Mouse (Mus musculus): ENCODE results near the gene Zbtb20. TPM values are rescaled to one million over a fixed set of nuclear protein-coding genes. Genes with fewer than 3 reads are reported as not detected.

Gene Zbtb20
- total RNA-seq, 2 experiments from 2014 or later: 167 to 189 TPM

DNA sequence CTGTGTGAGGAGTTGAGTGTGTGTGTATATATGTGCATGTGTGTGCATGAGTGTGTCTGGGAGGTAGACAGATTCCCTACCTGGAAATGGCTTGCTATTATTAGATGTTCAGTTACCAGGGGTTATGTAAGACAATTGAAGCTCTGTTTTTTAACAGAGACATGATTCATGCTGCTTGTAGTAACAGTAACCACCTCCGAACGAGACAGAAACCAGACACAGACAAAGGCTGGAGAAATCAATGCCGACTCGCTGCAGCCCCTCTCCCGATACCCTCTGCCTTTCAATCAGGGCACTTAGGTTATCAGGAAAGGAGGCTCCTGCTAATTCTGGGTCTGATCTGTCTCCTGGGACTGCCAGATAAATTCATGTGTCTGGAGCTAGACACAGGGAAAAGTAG is 681.7 kb downstream of the Zbtb20 start:
- no peak for DNase-seq (ENCODE audit: low spot score)

DNA sequence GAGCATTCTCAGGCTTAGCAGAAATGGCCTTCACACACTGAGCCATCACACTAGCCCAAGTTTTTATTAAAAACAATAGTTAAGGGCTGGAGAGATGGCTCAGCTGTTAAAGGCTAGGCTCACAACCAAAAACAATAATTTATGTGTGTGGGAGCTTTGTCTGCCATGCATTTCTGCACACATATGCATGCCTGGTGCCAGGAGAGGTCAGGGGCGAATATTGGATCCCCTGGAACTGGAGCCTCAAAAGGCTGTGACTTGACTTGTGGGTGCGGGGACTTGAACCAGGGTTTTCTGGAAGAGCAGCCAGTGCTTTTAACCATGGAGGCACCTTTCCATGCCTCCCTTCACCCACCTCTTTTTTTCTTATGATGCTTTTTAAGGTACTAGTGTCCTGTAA is 685.6 kb downstream of the Zbtb20 start:
- intact Hi-C loops (cut with DNase I): no loop called here
- no peak for DNase-seq (ENCODE audit: low spot score)

More for the DNA sequence above, 681.7 kb downstream of the Zbtb20 start:
- intact Hi-C loops (cut with DNase I): no loop called here

DNA sequence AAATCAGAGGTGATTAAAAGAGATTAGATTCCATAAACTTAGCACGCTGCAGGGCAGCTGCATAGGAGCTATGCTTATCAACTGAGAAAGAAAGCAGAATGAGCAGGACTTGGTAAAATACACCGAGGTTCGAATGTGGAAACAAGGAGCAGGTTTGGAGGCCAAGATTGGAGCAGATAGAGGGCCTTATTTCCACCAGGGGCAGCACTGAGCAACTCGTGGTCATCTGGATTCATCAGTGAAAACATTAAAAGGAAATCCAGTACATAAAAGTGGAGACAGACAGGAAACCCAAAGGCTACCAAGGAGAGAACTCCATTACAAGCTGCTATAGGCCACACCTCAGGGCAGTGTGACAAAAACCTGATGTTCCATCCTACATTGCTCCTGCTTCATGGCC is 686.3 kb downstream of the Zbtb20 start:
- intact Hi-C loops (cut with DNase I): no loop called here
- no peak for DNase-seq (ENCODE audit: low spot score)

DNA sequence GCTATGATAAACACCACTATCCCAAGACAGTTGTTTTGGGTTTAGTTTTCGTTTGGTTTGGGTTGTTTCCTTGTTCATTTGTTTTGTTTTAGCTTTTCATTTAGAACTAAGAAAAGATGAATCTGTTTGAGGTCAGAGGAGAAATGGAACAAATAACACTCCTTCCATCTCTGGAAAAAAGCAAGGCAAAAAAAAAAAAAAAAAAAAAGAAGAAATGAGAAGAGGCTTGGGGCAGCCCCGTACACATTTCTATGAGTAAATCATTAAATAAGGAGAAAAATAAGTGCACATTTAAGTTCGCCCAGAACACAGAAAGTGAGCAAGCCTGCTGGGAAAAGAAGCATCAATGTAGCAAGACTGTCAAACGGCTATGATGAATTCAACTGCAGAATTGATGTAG is 690.2 kb downstream of the Zbtb20 start:
- intact Hi-C loops (cut with DNase I): no loop called here
- no peak for DNase-seq (ENCODE audit: low spot score)

DNA sequence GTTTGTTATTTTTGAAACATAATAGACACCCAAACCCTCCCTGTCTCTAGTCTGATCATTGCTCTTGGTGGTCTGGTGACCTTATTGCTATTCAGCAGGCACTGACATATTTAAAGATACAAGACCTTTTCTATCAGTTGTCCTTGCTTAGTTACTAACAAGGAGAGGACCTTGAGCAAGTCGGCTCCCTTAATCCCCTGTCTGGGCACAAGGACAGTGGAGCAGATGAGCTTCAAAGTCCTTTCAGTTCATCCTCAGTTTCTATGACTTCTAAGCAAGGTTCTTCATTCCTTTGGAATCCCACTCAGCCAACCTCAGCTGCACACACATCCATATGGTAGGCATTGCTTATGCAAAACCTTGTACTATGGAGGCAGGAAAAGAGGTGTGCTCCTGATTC is 690.8 kb downstream of the Zbtb20 start:
- intact Hi-C loops (cut with DNase I): no loop called here
- DNase-seq (ENCODE audit: low spot score): no peak

DNA sequence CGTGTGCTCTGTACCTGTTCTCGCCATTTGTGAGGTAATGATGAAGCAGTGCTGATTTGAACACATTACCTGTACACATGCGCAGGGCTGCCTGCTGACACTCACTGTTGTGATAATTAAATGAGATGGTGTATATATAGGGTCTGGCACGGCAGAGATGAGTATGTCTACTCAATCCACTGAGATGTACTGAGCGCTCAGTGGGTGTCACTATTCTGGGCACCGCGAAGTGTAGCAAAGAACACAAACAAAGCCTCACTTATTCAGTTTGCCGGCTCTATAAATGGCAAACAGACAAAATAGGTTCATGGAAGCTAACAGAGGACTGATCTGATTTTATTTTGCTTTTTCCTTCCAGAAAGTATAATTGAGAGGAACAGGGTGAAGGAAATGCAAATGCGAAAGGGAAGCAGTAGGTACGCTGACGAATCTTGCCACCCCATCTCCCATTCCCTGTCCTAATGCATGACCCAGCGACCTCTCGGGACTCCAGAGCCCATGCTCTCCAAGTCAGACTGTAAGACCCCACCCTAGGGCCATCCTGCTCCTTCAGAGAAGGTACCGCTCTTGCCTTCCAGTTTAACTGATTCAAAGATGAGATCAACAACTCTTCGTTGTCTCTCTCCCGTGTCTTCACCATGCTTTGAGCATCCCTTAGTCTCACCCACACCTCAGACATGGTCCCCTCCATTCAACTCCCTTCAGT is 695.8 kb downstream of the Zbtb20 start:
- no peak for DNase-seq (ENCODE audit: low spot score)
- intact Hi-C loops (cut with DNase I): loop anchor here (5.0 to 10.0 kb wide), 3 partner anchors 69 to 657 kb away; no protein-coding TSS in a partner anchor

DNA sequence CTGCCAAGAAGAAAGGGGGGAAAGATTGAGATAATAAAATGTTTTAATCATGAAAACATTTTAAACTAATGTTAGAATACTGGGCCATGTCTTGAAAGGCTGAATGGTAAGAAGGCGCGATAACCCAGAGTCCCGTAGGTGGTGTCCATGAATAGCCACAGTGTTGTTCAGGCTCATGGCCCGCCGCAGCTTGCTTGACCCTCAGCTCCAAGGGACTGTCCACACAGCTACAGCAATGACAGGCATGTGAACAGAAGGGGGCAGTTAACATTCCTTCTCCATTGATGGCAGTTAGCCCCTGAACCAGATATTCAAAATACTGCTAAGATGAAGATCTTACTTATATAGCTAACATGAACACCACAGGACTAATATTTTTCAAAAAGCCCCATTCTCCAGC is 696.5 kb downstream of the Zbtb20 start:
- DNase-seq (ENCODE audit: low spot score): no peak
- intact Hi-C loops (cut with DNase I): loop anchor here (5.0 to 10.0 kb wide), 3 partner anchors 70 to 657 kb away; no protein-coding TSS in a partner anchor

DNA sequence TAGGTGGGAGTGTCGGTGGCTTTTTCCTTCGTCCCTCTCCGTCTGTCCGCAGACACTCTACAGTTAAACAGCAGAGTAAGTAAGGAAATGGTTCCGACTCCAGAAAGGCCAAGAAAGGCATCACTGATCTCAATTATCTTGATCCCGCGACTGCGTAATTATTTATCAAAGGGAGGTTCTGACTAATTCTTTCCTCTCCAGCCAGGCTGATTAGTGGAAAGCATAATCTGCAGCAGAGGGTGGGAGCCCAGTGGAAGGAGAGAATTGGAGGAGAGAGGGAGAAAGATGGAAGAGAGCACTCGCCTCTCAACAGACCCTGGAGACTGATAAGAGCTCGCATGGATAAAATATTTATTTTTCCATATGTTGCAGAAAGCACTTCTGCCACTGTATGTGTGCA is 697.1 kb downstream of the Zbtb20 start:
- DNase-seq (ENCODE audit: low spot score): no peak
- intact Hi-C loops (cut with DNase I): loop anchor here (5.0 to 10.0 kb wide), 3 partner anchors 70 to 658 kb away; no protein-coding TSS in a partner anchor

DNA sequence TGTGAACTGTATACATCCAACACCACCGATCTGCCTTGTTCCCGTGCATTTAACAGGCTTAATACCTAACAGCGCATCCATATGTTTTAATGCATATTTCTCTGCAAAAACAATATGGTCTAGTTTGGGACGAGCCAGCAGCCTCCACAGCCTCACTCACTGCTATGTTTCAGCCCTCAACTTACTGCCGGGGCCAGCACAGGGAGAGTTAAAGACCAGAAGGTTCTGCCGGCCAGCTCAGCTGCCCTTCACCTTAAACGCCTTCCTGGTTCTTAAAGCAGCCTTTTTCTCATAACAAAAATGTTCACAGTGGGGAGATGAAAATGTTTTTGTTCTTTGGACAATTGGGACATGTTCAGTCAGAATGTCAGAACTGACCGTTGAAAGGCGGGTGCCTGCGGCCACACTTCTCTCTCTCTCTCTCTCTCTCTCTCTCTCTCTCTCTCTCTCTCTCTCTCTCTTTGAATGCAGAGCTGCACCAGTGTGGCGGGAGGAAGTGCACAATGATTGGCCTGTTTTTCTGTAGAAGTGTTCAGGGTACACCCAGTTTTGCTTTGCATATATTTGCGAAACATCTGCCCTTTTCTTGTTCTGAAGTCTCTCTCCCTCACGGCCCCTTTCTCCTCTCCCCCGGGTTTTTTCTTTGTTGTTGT is 697.6 kb downstream of the Zbtb20 start:
- no peak for DNase-seq (ENCODE audit: low spot score)
- intact Hi-C loops (cut with DNase I): loop anchor here (5.0 to 10.0 kb wide), 3 partner anchors 71 to 659 kb away; no protein-coding TSS in a partner anchor

DNA sequence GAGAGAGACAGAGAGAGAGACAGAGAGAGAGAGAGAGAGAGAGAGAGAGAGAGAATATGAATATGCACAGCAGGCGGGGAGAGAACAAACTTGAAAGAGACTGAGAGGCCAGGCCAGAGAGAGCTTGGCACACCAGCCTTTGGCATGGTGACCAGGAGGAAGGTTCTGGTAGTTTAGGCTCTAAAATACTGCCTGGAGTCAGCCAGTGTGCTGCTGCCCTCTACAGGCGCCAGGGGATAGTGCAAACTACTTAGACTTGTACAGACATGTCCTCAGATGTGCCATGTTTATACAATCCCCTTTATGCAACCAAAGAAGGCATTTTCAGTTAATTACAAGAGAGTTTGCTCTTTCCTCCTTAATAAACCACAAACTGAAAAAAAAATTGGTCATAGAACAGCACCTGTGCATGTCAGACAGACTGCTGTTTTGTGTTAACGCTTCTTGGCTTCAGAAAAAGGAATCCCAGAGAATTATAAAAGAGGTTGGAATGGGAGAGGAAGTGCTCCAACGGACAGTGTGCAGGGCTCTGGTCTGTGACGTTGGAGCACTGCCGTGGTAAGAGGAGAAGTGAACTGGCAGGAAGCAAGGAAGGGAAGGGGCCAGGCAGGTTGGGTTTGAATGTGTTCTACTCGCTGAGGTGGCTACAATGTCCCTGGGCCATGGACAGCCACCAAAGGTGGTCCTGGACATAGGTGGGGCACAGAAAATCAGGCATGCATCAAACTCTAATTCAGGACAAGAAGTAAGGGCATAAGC is 698.5 kb downstream of the Zbtb20 start:
- peak; percentile 88 for DNase-seq (ENCODE audit: low spot score)
- intact Hi-C loops (cut with DNase I): loop anchor here (5.0 to 10.0 kb wide), 3 partner anchors 72 to 659 kb away; no protein-coding TSS in a partner anchor

DNA sequence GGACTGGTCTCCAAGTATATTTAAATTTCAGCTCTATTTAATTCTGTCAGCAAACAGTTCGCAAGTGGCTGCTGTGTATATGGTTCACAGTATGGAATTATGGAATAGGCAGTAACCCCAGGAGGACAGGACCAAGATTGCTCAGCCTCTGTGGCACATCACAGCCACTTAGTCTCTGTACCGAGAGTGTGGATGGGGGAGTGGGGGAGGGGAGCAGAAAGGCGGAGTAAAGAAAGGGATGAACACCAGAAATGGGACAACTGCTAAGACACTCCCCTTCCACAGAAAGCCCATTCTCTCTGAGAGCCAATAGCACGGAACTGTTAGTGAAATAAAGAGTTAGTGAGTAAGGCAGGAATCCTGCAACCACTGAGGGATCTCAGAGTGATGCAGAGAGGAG is 699.4 kb downstream of the Zbtb20 start:
- no peak for DNase-seq (ENCODE audit: low spot score)
- intact Hi-C loops (cut with DNase I): loop anchor here (5.0 to 10.0 kb wide), 3 partner anchors 33 to 660 kb away; no protein-coding TSS in a partner anchor

DNA sequence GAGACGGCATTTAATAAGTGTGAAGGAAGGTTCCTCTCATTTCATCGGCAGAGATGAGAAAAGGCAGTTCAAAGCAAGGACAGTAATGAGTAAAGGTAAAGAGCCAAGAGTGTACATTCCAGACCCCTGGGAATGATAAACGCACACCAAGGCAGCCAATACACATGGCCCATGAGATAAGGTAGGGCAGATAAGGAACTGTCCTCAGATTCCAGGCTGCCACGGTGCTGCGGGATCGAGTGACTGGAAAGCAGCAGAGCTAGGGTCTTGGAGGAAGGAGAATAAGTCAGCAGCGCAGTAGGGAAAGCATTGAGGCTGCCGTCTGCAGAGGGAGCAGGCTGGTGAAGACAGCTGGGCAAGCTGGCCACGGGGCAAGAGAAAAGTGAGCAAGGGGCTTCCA is 699.8 kb downstream of the Zbtb20 start:
- no peak for DNase-seq (ENCODE audit: low spot score)
- intact Hi-C loops (cut with DNase I): loop anchor here (5.0 to 10.0 kb wide), 3 partner anchors 33 to 661 kb away; no protein-coding TSS in a partner anchor

DNA sequence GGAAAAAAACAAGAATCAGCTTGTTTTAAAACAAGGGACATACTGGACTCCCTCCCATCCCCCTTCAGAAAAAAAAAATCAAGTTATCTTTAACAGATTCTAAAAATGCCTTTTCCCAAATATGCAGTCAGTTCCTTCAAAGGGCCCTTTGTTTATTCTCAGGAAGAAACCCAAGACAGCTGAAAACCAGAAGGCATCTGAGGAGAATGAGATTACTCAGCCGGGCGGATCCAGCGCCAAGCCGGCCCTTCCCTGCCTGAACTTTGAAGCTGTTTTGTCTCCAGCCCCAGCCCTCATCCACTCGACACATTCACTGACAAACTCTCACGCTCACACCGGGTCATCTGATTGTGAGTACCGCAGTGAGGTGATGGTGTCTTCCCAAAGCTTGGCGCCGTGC is 701.7 kb downstream of the Zbtb20 start:
- intact Hi-C loops (cut with DNase I): loop anchor here (5.0 to 10.0 kb wide), 3 partner anchors 35 to 663 kb away; no protein-coding TSS in a partner anchor
- DNase-seq (ENCODE audit: low spot score): peak; percentile 72

DNA sequence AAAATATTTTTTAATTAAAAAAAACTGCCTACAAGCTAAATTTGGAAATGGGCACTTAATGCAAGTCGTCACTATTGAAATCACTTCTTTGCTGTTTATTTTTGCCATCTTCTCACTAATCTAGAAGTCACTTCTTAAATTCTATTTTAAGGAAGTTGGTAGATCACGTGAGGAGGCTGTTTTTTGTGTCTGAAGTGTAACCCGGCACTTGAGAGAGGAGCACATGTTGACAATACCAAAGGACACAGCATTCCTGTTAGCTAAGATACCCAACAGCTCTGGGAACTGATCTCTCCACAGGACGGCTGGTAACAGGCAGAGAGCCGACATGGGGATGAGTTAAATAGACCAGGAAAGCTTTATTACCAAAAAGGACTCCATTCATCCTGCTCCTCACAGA is 702.7 kb downstream of the Zbtb20 start:
- DNase-seq (ENCODE audit: low spot score): no peak
- intact Hi-C loops (cut with DNase I): loop anchor here (5.0 to 10.0 kb wide), 3 partner anchors 36 to 664 kb away; no protein-coding TSS in a partner anchor

DNA sequence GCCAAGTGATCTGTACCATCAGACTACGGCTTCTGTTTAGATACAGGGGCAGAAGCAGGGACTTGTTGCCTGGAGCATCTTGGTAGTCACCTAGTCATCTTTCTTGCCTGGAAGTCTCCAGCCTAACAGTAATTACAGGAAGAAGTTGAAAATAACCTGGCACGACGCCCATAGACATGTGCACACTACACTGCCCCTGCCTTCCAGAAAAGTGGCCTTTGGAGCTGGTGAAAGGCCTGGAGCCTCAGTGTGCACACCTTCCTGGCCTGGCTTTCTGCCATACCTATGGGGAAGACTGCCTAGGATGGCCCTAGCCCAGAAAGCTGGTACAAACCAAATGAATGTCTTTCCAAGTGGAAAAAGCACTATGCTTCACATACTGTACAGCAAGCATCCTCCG is 703.4 kb downstream of the Zbtb20 start:
- no peak for DNase-seq (ENCODE audit: low spot score)
- intact Hi-C loops (cut with DNase I): loop anchor here (5.0 to 10.0 kb wide), 3 partner anchors 37 to 664 kb away; no protein-coding TSS in a partner anchor

DNA sequence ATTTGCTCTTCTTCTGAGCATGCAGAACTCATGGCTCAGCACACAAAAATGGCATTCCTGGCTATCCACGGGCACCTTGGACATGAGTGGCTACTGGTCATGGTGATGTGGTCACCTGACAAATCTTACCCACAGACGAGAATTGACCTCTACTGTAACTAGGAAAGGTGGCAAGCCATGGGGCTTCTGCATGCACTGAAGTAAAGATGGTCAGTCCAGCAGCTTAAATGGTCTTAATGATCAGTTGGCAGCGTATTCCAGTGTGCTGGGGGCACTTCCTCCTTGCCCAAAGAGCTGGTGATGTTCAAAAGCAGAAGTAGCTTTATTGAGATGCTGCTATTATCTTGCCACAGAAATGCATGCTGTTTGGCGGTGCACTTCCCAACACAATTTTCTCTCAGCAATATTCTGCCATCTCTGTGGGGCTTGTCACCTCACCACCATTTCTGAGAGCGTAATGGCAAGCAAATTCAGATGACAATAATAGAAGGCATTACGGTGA is 704.7 kb downstream of the Zbtb20 start:
- intact Hi-C loops (cut with DNase I): no loop called here
- no peak for DNase-seq (ENCODE audit: low spot score)

DNA sequence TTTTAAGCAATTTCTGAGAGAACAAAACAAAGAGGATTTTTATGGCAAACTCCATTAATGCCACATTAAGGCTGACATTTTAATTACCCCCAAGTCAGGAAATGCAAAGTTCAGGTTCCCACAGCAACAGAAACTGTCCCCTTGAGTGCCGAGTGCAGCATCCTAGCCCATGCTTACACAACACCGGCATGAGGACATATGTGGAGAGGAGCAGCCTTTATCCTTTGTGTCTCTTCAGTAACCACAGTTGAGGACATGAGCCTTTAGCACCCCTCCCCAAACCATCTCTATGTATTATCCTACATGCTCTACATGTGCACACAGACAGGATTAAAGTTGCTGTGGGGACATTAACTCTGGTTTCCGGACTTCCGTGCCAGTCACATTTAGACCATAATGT is 705.9 kb downstream of the Zbtb20 start:
- no peak for DNase-seq (ENCODE audit: low spot score)
- intact Hi-C loops (cut with DNase I): no loop called here

DNA sequence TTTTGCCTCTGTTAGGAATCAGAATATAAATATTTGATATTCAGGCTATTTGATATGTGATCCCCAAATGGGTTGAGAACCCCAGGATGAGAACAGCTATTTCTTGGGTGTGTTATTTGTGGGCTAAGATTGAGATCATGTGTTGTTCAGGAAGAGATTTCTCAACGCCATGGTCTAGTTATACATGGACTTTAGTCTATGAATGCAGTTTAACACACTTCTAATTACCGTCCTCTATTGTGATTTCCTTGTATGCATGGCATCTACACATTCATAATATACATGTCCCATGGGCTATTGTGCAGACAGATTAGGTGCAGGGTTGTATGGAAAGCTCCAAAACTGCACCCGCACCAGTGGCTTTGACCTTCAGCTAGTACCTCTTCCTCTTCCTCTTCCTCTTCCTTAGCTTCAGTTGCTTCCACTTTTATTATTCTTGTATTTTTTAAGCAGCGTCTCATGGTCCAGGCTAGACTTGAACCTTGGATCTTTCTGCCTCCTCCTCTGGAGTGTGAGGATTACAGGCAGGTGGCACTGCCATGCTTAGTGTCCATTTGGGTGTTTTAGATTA is 711.3 kb downstream of the Zbtb20 start:
- intact Hi-C loops (cut with DNase I): no loop called here
- DNase-seq (ENCODE audit: low spot score): no peak

DNA sequence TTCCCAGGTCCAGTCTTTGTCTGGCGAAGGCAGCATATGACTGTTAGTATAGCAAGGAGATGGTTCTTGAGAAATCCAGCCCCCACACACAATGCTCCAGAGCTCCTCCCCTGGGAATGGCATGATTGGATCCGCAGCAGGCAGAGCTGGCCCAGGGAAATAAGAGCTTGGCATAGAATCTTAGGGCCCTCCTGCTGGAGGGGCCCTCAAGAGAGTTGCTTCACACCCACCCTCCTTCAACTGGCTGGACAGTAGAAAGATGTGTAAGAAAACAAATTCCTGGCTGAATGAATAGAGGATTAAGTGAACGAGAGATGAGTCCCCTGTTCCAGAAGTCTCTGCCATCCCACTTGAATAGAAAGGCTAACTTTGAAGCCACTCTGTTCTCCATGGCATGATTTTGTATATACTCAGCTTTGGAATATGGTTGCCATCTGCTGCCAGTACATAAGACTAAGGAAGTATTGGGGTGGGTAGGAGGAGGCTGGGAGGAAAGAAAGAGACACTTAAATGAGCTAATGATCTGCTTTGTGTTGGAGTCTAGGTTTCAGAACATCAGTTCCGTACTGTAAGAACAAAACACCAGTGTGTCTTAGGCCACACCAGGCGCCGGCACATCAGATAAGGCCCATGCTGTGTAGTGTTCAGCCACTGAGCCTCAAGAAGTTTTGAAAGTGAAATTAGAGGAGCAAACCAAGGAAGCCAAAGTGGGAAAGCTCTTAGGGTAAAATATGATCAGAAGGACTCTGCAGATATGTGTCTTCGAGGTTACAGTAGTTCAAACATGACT is 715.2 kb downstream of the Zbtb20 start:
- intact Hi-C loops (cut with DNase I): loop anchor here (10.0 kb wide), 3 partner anchors 426 to 1316 kb away; no protein-coding TSS in a partner anchor
- no peak for DNase-seq (ENCODE audit: low spot score)
